Mouse (Mus musculus): ENCODE measurements around the gene Pfn1. TPM values are rescaled to one million over a fixed set of nuclear protein-coding genes. Genes with fewer than 3 reads are reported as not detected.

Pfn1 gene
- polyA plus RNA-seq, 1 experiment from 2014 or later = 1,550 TPM

DNA sequence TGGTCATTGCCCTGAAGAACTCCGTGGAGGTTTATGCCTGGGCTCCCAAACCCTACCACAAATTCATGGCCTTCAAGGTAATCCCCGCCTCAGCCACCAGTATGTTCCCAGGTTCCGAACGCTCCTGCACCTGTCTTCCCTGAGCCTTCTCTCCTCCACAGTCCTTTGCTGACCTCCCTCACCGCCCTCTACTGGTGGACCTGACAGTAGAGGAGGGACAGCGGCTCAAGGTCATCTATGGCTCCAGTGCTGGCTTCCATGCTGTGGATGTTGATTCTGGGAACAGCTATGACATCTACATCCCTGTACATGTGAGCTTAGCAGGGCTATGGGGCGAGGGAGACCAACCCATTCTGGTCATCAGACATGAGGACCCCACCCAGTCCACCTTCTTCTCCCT, 41.9 kb downstream of the Pfn1 start:
- Histone ChIP-seq H3K27ac (replicated peaks) (no peak overlapping the region), H3K27me3 (ENCODE audit: control insufficient read depth, insufficient read depth, low read length) (no peaks in the 10 kb centered on the region), H3K4me2 (replicated peaks; ENCODE audit: low read depth) (no peak overlapping the region), H3K4me3 (ENCODE audit: low read depth, low read length) (no peak overlapping the region), H3K36me3 (ENCODE audit: control insufficient read depth, insufficient read depth, low read length) (peaks cover 19% of the 10 kb centered on the region), H3K4me1 (replicated peaks; ENCODE audit: control insufficient read depth, insufficient read depth) (no peaks in the 10 kb centered on the region), H3K9me3 (ENCODE audit: control insufficient read depth, low read length) (no peaks in the 10 kb centered on the region), H3K9ac (ENCODE audit: low read length) (no peak overlapping the region)
- WGBS = 73% methylated on average over 7 of the region's 7 CpGs
- TF ChIP-seq EP300 (optimal IDR thresholded peaks at IDR 0.05) (no peak), CTCF (IDR thresholded peaks at IDR 0.05; ENCODE audit: low read depth) (peak; percentile 53)
- DNase-seq (ENCODE audit: low spot score) = no peak
- no peak for ATAC-seq (ENCODE audit: low FRiP score, low TSS enrichment)

DNA sequence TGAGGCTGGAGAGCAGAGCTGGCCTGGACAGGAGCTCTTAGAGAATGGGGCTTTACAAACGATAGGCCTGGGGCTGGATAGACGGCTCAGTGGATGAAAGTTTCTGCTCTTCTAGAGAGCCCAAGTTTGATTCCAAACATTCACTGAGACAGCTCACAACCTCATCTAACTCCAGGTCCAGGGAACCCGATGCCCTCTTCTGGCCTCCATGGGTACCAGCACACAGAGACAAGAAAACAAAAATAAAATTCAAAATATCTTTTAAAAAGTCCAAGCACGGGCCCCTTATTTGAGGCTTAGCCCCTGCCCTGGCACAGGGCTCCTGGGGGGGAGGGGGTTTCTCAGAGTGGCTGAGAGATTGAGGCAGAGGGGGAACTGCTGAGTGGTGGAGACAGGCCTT, 43.7 kb downstream of the Pfn1 start:
- DNase-seq (ENCODE audit: low spot score) (no peak), ATAC-seq (ENCODE audit: low FRiP score, low TSS enrichment) (no peak)
- Histone ChIP-seq H3K4me3 (ENCODE audit: low read depth, low read length) (no peak overlapping the region), H3K4me2 (replicated peaks; ENCODE audit: low read depth) (no peak overlapping the region), H3K27me3 (ENCODE audit: control insufficient read depth, insufficient read depth, low read length) (no peaks in the 10 kb centered on the region), H3K4me1 (replicated peaks; ENCODE audit: control insufficient read depth, insufficient read depth) (no peaks in the 10 kb centered on the region), H3K36me3 (ENCODE audit: control insufficient read depth, insufficient read depth, low read length) (peaks cover 22% of the 10 kb centered on the region), H3K27ac (replicated peaks) (no peak overlapping the region), H3K9me3 (ENCODE audit: control insufficient read depth, low read length) (no peaks in the 10 kb centered on the region), H3K9ac (ENCODE audit: low read length) (no peak overlapping the region)
- TF ChIP-seq EP300 (optimal IDR thresholded peaks at IDR 0.05) = no peak
- peak; percentile 53 for TF ChIP-seq CTCF (IDR thresholded peaks at IDR 0.05; ENCODE audit: low read depth)
- WGBS = 84% methylated on average over 4 of the region's 4 CpGs

DNA sequence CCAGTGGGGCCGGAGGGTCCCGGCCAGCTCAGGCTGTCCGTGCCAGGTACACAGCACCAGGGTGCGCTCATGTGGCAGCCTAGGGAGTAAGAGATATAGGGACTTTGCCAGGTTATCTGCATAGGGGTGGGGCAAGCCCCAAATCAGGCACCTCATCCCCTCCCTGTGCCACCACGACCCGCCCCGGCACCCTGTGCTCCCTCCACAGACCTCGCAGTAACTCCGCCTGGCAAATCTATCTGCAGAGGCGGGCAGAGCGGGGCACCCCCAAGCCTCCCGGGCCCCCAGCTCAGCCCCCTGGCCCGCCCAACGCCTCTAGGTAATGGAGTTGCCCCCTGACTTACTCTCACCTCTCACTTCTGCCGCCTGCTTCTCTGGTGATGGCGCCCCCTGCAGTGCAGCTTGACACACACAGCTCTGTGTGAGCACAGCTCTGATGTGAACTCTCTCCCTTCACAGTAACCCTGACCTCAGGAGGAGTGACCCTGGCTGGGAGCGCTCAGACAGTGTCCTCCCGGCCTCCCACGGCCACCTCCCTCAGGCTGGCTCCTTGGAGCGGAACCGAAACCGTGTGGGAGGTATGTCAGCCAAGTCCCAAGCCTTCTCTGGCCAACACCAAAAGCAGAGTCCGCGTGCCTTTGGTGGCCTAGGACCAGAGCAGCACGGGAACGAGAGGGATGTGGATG, 45.9 kb downstream of the Pfn1 start:
- ATAC-seq (ENCODE audit: low FRiP score, low TSS enrichment) (no peak), DNase-seq (ENCODE audit: low spot score) (peak; percentile 47)

DNA sequence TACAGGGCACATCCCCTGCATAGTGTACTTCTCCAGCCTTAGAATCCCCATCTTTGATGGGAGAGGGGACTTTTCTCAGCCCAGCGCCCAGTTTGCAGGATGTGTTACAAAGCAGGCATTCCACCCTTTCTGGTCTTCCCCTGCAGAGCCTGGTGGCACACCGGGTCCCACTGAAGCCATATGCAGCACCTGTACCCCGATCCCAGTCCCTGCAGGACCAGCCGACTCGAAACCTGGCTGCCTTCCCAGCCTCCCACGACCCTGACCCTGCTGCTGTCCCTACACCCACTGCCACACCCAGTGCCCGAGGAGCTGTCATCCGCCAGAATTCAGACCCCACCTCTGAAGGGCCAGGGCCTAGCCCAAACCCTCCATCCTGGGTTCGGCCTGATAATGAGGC, 46.8 kb downstream of the Pfn1 start:
- Histone ChIP-seq H3K9me3 (ENCODE audit: control insufficient read depth, low read length) (no peaks in the 10 kb centered on the region), H3K9ac (ENCODE audit: low read length) (no peak overlapping the region), H3K4me1 (replicated peaks; ENCODE audit: control insufficient read depth, insufficient read depth) (no peaks in the 10 kb centered on the region), H3K27me3 (ENCODE audit: control insufficient read depth, insufficient read depth, low read length) (no peaks in the 10 kb centered on the region), H3K4me2 (replicated peaks; ENCODE audit: low read depth) (no peak overlapping the region), H3K36me3 (ENCODE audit: control insufficient read depth, insufficient read depth, low read length) (peaks cover 34% of the 10 kb centered on the region), H3K27ac (replicated peaks) (no peak overlapping the region), H3K4me3 (ENCODE audit: low read depth, low read length) (no peak overlapping the region)
- DNase-seq (ENCODE audit: low spot score) (no peak), ATAC-seq (ENCODE audit: low FRiP score, low TSS enrichment) (no peak)
- 79% methylated on average over 9 of the region's 9 CpGs for WGBS
- TF ChIP-seq EP300 (optimal IDR thresholded peaks at IDR 0.05) (no peak), CTCF (IDR thresholded peaks at IDR 0.05; ENCODE audit: low read depth) (no peak)

More for the DNA sequence above, 45.9 kb downstream of the Pfn1 start:
- Histone ChIP-seq H3K36me3 (ENCODE audit: control insufficient read depth, insufficient read depth, low read length) (peaks cover 32% of the 10 kb centered on the region), H3K27ac (replicated peaks) (no peak overlapping the region), H3K9me3 (ENCODE audit: control insufficient read depth, low read length) (no peaks in the 10 kb centered on the region), H3K4me1 (replicated peaks; ENCODE audit: control insufficient read depth, insufficient read depth) (no peaks in the 10 kb centered on the region), H3K9ac (ENCODE audit: low read length) (no peak overlapping the region), H3K27me3 (ENCODE audit: control insufficient read depth, insufficient read depth, low read length) (no peaks in the 10 kb centered on the region), H3K4me3 (ENCODE audit: low read depth, low read length) (no peak overlapping the region), H3K4me2 (replicated peaks; ENCODE audit: low read depth) (no peak overlapping the region)
- 90% methylated on average over 25 of the region's 26 CpGs for WGBS
- peak; percentile 64 for TF ChIP-seq CTCF (IDR thresholded peaks at IDR 0.05; ENCODE audit: low read depth)
- no peak for TF ChIP-seq EP300 (optimal IDR thresholded peaks at IDR 0.05)

DNA sequence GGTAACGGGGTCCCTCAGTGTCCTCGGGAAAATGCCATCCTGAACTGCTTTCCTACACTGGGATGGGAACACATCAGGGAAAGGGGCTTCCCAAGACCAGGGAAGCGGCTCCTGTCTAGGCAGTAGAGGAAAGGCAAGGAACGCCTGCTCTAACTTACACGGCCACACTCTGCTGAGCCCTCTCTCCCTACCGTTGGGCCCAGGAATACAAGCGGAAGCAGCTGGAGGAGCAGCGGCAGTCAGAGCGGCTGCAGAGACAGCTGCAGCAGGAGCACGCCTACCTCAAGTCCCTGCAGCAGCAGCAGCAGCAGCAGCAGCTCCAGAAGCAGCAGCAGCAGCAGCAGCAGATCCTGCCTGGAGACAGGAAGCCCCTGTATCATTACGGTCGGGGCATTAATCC, 47.7 kb downstream of the Pfn1 start:
- H3K27me3 ChIP-seq (ENCODE audit: control insufficient read depth, insufficient read depth, low read length) = no peaks in the 10 kb centered on the region
- ATAC-seq (ENCODE audit: low FRiP score, low TSS enrichment) (no peak), DNase-seq (ENCODE audit: low spot score) (no peak)
- no peaks in the 10 kb centered on the region for H3K4me1 ChIP-seq (replicated peaks; ENCODE audit: control insufficient read depth, insufficient read depth)
- H3K9me3 ChIP-seq (ENCODE audit: control insufficient read depth, low read length) = no peaks in the 10 kb centered on the region
- TF ChIP-seq CTCF (IDR thresholded peaks at IDR 0.05; ENCODE audit: low read depth) = no peak
- TF ChIP-seq EP300 (optimal IDR thresholded peaks at IDR 0.05) = no peak
- H3K9ac ChIP-seq (ENCODE audit: low read length) = no peak overlapping the region
- peaks cover 38% of the 10 kb centered on the region for H3K36me3 ChIP-seq (ENCODE audit: control insufficient read depth, insufficient read depth, low read length)
- no peak overlapping the region for H3K27ac ChIP-seq (replicated peaks)
- WGBS = 68% methylated on average over 12 of the region's 12 CpGs
- no peak overlapping the region for H3K4me2 ChIP-seq (replicated peaks; ENCODE audit: low read depth)
- no peak overlapping the region for H3K4me3 ChIP-seq (ENCODE audit: low read depth, low read length)

DNA sequence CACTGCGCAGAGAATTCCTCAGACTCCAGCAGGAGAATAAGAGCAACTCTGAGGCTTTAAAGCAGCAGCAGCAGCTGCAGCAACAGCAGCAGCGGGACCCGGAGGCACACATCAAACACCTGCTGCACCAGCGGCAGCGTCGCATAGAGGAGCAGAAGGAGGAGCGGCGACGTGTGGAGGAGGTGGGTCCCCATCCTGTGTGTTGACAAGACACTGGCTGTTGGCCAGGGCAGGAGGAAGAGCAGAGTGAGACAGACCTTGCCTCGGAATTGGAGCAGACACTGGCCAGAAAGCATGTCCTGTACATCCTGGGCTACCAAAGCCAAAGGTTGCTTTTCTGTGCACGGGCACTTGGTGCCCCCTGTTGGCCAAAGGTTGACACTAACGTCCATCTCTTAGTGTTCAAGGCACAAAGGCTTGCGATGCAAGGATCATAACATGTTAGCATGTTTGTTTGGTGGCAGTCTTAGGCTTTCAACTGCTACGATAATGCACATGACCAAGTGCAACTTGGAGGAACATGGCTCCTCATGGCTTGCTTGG, 49.3 kb downstream of the Pfn1 start:
- 63% methylated on average over 14 of the region's 14 CpGs for WGBS
- Histone ChIP-seq H3K27ac (replicated peaks) (no peak overlapping the region), H3K9ac (ENCODE audit: low read length) (no peak overlapping the region), H3K4me2 (replicated peaks; ENCODE audit: low read depth) (no peak overlapping the region), H3K36me3 (ENCODE audit: control insufficient read depth, insufficient read depth, low read length) (peaks cover 39% of the 10 kb centered on the region), H3K4me1 (replicated peaks; ENCODE audit: control insufficient read depth, insufficient read depth) (no peaks in the 10 kb centered on the region), H3K4me3 (ENCODE audit: low read depth, low read length) (no peak overlapping the region), H3K9me3 (ENCODE audit: control insufficient read depth, low read length) (no peaks in the 10 kb centered on the region), H3K27me3 (ENCODE audit: control insufficient read depth, insufficient read depth, low read length) (no peaks in the 10 kb centered on the region)
- TF ChIP-seq EP300 (optimal IDR thresholded peaks at IDR 0.05) = no peak
- peak; percentile 96 for TF ChIP-seq CTCF (IDR thresholded peaks at IDR 0.05; ENCODE audit: low read depth)
- DNase-seq (ENCODE audit: low spot score) (peak; percentile 82), ATAC-seq (ENCODE audit: low FRiP score, low TSS enrichment) (no peak)

Other genes starting within 250 kb of the Pfn1 start
- 10.4 and 10.8 TPM in 2 replicates for gene Pelp1, start 244.6 kb downstream of the Pfn1 start, polyA plus RNA-seq (2015; fragmentation: Nextera tagmentation; extraction: Ambion mirVana)
- 9.0 and 9.5 TPM in 2 replicates for gene Arrb2, start 222.0 kb downstream of the Pfn1 start, polyA plus RNA-seq (2015; fragmentation: Nextera tagmentation; extraction: Ambion mirVana)
- 27.4 and 28.6 TPM in 2 replicates for gene Med11, start 202.7 kb downstream of the Pfn1 start, polyA plus RNA-seq (2015; fragmentation: Nextera tagmentation; extraction: Ambion mirVana)
- 0.62 and 0.86 TPM in 2 replicates for gene Zmynd15, start 195.2 kb downstream of the Pfn1 start, polyA plus RNA-seq (2015; fragmentation: Nextera tagmentation; extraction: Ambion mirVana)
- 15.8 and 18.1 TPM in 2 replicates for gene Cxcl16, start 194.7 kb downstream of the Pfn1 start, polyA plus RNA-seq (2015; fragmentation: Nextera tagmentation; extraction: Ambion mirVana)
- gene Tm4sf5, start 149.4 kb downstream of the Pfn1 start, polyA plus RNA-seq (2015; fragmentation: Nextera tagmentation; extraction: Ambion mirVana) = 91.8 and 104 TPM in 2 replicates
- 0.15 and 0.36 TPM in 2 replicates for gene Vmo1, start 140.0 kb downstream of the Pfn1 start, polyA plus RNA-seq (2015; fragmentation: Nextera tagmentation; extraction: Ambion mirVana)
- 0.32 and 0.40 TPM in 2 replicates for gene Gltpd2, start 135.4 kb downstream of the Pfn1 start, polyA plus RNA-seq (2015; fragmentation: Nextera tagmentation; extraction: Ambion mirVana)
- 516 and 537 TPM in 2 replicates for gene Psmb6, start 129.3 kb downstream of the Pfn1 start, polyA plus RNA-seq (2015; fragmentation: Nextera tagmentation; extraction: Ambion mirVana)
- not detected in 2 replicates for gene Gm40193, start 121.7 kb downstream of the Pfn1 start, polyA plus RNA-seq (2015; fragmentation: Nextera tagmentation; extraction: Ambion mirVana)
- gene Pld2, start 114.6 kb downstream of the Pfn1 start, polyA plus RNA-seq (2015; fragmentation: Nextera tagmentation; extraction: Ambion mirVana) = 16.2 and 17.7 TPM in 2 replicates
- 8.5 and 10.2 TPM in 2 replicates for gene Mink1, start 91.8 kb downstream of the Pfn1 start, polyA plus RNA-seq (2015; fragmentation: Nextera tagmentation; extraction: Ambion mirVana)
- not detected in 2 replicates for gene 4930544D05Rik, start 38.8 kb downstream of the Pfn1 start, polyA plus RNA-seq (2015; fragmentation: Nextera tagmentation; extraction: Ambion mirVana)
- not detected in 2 replicates for gene Chrne, start 35.4 kb downstream of the Pfn1 start, polyA plus RNA-seq (2015; fragmentation: Nextera tagmentation; extraction: Ambion mirVana)
- 0.06 and 0.07 TPM in 2 replicates for gene Gp1ba, start 15.5 kb downstream of the Pfn1 start, polyA plus RNA-seq (2015; fragmentation: Nextera tagmentation; extraction: Ambion mirVana)
- gene Rnf167, start 7.4 kb downstream of the Pfn1 start, polyA plus RNA-seq (2015; fragmentation: Nextera tagmentation; extraction: Ambion mirVana) = 62.8 and 70.5 TPM in 2 replicates
- gene Slc25a11, start 7.2 kb downstream of the Pfn1 start, polyA plus RNA-seq (2015; fragmentation: Nextera tagmentation; extraction: Ambion mirVana) = 120 and 121 TPM in 2 replicates
- gene Eno3, start 2.6 kb upstream of the Pfn1 start, polyA plus RNA-seq (2015; fragmentation: Nextera tagmentation; extraction: Ambion mirVana) = 9.6 and 10.8 TPM in 2 replicates
- 77.7 and 79.4 TPM in 2 replicates for gene Spag7, start 14.8 kb upstream of the Pfn1 start, polyA plus RNA-seq (2015; fragmentation: Nextera tagmentation; extraction: Ambion mirVana)
- gene Camta2, start 33.5 kb upstream of the Pfn1 start, polyA plus RNA-seq (2015; fragmentation: Nextera tagmentation; extraction: Ambion mirVana) = 6.5 and 7.9 TPM in 2 replicates
- 1.6 and 2.1 TPM in 2 replicates for gene Inca1, start 45.5 kb upstream of the Pfn1 start, polyA plus RNA-seq (2015; fragmentation: Nextera tagmentation; extraction: Ambion mirVana)
- gene Kif1c, start 45.9 kb upstream of the Pfn1 start, polyA plus RNA-seq (2015; fragmentation: Nextera tagmentation; extraction: Ambion mirVana) = 4.7 TPM in 2 replicates
- 3.4 and 3.8 TPM in 2 replicates for gene Zfp3, start 109.6 kb upstream of the Pfn1 start, polyA plus RNA-seq (2015; fragmentation: Nextera tagmentation; extraction: Ambion mirVana)
- gene Scimp, start 157.9 kb upstream of the Pfn1 start, polyA plus RNA-seq (2015; fragmentation: Nextera tagmentation; extraction: Ambion mirVana) = 0.57 and 0.63 TPM in 2 replicates
- 15.1 and 17.5 TPM in 2 replicates for gene Rabep1, start 190.1 kb upstream of the Pfn1 start, polyA plus RNA-seq (2015; fragmentation: Nextera tagmentation; extraction: Ambion mirVana)